Mouse (Mus musculus): ENCODE data around the gene Slx4ip. TPM values are rescaled to one million over a fixed set of nuclear protein-coding genes. Genes with fewer than 3 reads are reported as not detected.

The Slx4ip gene
- total RNA-seq, 2 experiments from 2014 or later: 2.3 to 2.4 TPM

DNA sequence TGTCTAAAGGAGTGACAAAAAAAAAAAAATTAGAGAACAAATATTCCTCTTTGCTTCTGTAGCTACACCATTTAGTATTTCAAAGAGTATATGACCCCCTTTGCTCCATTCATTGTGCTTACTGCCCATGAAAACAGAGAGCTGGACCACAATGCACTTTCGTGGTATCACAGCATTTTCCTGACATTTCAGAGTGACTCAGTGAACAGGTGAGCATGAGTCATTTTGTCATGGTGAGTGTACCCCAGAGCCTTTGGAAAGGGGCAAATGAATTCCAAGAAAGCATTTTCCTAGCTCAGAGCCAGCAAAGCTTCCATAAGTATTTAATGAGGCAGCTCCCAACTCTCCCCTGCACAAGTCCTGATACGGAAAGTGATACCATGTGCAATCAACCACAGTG is 153.1 kb downstream of the Slx4ip start:
- intact Hi-C loops (cut with DNase I): no loop called here
- no peak for DNase-seq

DNA sequence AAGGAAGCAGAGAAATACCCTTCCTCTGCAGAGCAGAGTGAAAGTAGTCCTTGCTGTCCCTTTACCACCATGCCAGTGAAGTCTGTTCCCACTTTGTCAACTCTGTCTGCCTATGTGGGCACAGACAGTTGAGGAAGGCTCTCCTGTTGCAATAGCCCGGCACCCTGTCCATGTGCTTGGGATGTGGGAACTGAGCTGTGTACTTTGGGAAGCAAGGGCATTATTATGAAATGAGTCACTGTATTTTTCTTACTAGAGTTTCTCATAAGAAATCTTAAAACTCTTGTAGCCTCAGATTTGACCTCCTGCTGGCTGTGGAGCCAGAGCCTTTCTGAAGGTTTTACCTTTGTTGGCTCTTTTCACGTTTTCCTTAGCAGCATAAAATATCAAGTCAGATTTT is 158.3 kb downstream of the Slx4ip start:
- no peak for DNase-seq
- intact Hi-C loops (cut with DNase I): no loop called here

DNA sequence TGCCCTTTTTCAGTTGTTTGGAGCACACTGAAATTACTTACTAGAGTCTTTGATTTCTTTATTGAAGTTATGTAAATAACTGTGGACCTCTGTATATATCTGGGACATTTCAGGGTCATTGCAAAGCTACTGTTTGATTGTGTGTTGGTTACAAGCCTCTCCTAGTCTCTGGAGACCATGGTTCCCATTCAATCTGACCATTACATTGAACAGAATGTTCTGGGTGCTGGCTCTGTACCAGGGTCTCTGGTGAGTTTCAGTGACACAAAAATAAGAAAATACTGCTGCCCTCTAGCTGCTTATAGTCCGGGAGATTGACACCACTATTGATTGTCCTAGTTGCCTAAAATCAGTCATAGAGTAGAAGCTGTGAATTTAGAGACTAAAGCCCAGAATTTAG is 158.9 kb downstream of the Slx4ip start:
- peak in 1 of 2 experiments; percentile 24 for DNase-seq
- intact Hi-C loops (cut with DNase I): no loop called here

DNA sequence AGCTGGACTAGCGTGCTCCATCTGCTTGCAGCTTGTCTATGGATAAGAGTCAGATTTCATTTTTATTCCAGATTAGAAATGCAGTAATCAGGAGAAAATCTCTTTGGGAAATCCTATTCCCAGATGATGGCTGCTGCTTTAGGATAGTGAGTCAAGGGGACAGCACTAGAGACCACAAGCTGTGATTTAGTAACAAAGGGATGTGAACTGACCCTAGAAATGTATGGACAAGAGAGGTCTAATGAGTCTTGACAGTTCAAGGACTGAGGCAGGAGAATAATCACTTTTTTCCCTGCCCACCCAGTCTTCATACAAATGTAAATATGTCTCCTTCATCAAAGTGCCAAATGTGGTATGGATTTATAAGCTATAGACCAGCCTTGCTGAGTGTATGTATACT is 172.8 kb downstream of the Slx4ip start:
- intact Hi-C loops (cut with DNase I): no loop called here
- DNase-seq: no peak

DNA sequence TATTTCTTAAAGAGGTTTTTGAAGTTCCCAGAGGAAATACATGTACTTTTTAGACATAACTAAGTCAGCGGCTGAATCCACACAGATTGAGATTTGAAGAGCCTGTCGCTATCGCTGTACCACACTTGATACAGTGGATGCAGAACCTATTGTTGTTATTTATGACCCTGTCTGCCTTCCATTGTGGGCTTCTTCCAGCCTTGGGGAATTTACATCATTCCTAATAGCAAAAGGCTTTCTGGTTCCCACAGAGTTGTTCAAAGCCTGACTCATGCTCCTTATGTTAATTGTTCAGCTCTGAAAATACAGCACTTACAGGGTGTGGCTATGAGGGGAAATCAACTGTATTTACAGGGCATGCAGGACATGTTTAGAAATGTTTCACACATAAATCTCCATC is 173.5 kb downstream of the Slx4ip start:
- intact Hi-C loops (cut with DNase I): no loop called here
- no peak for DNase-seq

DNA sequence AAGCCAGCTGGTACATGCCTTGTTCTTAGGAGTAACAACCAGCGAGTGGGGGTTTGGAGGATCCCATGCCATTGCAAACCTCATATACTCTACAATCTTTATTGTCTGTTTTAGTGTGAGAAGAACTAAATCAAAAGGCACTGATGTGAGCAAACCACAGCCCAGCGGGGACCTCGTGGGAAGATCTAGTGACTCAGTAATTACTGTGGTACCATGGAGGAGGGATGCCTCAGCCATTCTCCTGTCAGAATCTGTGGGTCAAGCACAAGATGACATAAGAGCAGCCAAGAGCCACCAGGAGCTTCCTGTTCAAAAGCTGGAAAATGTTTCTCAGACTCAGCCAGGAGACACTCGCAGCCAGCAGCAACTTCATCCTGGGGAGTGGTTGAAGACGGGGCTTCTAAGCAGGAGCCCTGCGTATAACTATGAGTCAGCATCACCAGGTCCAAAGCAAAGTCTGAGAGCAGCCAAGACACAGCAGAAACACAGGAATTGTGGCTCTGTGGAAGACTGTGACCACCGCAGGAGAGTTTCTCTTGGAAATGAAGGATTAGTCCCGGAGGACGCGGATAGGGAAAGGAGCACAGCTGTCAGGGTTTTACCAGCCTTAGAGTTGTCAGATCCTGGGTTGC is 176.6 kb downstream of the Slx4ip start:
- intact Hi-C loops (cut with DNase I): no loop called here
- DNase-seq: peak; percentile 28 to 31

DNA sequence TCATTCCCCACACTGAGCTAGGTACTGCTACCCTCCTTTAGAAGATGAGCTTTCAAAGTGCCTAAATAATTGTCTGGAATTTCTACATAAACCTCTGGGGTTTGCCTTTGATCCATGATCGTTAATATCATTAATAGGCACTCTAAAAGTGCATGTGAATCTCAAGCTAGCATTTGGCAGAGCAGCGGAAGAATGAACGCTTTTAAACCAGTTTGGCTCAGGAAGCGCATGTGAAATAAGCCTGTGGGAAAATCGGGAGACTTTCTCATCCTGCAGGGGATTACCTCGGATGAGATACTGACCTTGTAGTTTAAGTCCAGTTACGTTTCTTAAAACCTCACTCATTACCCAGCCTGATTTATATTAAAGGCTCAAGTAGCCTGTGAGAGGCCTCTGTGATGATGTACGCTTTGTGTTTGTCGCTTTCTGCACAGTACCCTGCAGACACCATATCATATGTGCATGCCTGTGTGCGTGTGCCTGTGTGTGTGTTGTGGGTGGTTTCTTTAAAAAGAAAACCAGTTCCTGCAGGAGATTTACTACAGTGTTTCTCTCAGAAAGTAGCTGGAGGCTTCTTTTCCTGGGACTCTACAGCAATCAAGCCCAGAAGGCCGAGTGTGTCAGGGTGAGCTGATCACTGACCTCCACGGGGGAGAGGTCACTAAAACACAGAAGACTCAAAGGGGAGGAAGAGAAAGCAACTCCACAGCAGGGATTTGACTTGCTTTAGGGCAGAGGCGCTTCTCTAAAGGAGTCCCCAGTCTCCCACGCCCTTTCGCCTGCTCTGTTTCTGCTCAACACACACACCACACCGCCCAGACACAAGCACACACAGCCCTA is 182.7 kb downstream of the Slx4ip start:
- intact Hi-C loops (cut with DNase I): no loop called here
- DNase-seq: no peak

DNA sequence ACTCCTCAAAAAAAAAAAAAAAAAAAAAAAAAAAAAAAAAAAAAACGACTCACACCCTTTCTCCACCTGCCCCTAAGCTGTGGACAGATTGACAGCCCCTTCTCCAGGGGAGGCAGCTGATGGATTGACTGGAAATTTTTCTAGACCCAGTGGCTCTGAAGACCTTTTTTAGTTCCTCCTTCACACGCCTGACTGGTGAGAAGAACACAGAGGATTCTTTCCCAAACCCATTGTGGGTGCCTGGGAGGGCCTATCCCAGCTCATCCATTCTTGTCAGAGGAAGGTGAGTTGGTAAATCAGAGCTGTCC is 183.2 kb downstream of the Slx4ip start:
- intact Hi-C loops (cut with DNase I): no loop called here
- DNase-seq: no peak

DNA sequence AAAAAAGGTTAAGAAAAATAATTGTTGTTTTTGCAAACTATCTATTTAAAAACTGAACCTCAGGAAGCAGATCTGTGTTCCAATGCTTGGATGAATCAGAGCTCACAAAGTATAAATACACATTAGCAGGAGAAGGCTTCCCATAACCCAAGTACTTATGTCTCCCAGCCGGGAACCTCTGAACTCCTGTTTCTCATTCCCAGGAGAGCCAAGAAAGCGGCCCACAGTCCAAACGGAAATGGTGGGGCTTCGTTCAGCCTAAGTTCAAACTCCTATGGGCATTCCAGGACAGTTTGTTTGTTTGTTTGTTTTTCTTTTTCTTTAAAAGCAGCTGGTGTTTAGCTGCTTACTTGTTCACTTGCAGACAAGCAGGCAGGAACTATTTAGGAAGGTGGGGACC is 187.8 kb downstream of the Slx4ip start:
- intact Hi-C loops (cut with DNase I): no loop called here

DNA sequence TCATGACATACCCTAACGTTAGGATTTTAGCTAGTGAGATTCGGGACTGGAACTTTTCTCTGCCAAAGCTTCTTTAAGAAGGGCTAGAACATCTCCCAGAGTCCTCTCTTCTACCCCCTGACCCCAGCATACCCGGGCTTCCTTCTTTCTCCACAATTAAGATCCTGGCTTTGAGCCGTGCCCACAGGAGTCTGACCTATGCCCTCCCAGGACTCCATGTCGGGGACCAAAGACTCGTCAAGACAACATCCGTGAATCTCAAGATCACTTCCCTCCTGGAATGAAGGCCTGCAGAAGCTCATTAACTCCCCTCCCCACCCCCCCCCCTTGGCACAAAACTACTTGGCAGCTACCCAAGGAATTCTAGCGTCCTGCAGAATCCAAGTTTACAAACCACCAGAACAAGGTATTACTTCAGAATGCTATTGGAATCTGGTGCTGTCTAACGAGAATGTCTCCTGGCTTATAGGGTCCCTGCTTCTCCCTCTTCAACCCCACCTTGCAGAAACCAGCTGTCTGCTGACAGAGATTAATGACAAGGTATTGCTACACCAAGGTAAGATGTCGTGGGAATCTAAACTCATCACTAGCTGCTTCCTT is 188.8 kb downstream of the Slx4ip start:
- intact Hi-C loops (cut with DNase I): no loop called here
- DNase-seq: no peak

More for the DNA sequence above, 187.8 kb downstream of the Slx4ip start:
- DNase-seq: no peak

DNA sequence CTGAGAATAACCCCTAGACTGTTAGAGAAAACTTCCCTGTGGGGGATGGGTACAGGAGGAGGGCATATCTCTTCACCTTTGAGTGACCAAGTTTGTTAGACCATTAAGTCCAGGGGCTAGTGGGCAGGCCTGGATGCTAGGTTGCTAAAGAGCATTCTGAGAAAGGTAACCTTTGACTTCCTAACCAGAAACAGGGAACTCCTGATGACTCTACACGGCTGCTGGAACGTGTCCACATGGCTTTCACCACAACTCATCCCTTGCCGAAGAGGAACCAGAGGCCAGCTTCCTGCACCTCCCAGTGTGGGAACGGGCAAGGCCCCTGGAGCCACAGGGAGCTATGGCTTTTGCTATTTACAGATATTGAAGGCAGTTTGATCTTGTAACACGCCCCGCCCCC is 189.4 kb downstream of the Slx4ip start:
- intact Hi-C loops (cut with DNase I): no loop called here
- peak in 1 of 2 experiments; percentile 33 for DNase-seq

DNA sequence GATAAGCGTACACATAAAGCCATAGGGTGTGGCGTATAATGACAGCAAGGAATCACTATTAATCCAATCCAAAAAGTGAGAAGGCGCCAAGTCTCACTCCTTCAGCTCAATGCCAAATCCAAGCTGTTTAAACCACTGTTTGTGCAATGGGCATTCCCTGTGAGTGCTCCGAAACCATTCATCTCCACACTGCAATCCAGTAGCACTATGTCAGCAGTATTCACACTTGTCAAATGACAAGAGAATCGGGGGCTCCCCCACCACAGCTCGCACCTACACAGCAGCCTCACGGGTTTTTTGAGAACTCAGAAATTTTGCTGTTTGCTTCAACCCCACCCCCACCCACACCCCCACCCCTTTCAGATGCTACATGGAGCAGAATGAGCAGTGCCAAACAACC is 190.0 kb downstream of the Slx4ip start:
- intact Hi-C loops (cut with DNase I): no loop called here
- DNase-seq: no peak

DNA sequence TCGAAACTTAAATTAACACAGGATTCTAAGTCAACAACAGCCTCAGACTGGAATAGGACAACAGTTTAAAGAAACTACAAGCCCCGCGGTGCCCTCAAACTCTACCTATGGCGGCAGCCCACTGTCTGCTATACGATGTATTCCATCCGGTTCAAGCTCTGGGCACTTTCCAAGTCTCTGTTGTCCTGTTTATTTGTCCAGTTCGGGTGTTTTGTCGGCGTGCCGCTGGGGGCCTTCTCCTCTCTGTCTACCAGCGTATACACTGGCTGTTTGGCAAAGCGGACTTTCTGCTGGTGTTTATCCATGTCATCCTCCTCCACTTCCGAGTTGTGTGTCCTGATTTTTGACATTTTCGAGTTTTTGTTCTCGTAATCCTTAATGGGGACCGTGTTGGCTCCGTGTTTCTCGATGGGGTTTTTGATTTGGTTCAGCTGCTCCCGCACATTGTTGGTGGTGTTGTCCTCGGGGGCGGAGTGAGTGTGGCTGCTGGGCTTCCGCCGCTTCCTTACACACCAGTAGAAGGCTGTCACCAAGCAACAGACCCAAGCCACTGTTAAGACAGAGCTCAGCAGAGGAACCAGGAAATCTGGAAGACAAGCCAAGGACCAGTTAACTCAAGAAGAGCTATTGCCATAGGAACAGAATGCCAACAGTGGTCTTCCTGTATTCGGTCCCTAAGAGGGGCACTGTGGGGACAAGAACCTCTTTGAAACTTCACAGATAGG is 192.0 kb downstream of the Slx4ip start:
- DNase-seq: no peak
- intact Hi-C loops (cut with DNase I): no loop called here

DNA sequence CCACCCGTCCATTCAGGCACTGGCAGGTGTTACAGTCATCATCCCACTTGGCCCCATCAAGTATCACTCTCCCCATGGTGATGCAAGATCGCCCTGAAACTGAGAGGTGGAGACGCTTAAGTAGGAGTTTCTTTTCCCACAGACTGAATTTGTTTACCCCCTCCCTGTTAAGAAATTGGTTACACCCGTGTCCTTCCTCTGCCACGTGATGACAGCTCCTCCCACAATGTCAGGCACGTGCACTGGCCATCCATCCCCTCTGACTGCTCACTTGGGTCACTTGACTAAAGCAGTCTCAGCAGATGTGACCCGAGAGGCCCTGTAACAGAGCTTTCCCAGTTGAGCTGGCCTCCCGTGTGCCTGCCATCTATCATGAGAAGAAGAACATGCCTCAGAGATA is 194.2 kb downstream of the Slx4ip start:
- intact Hi-C loops (cut with DNase I): no loop called here
- DNase-seq: no peak

DNA sequence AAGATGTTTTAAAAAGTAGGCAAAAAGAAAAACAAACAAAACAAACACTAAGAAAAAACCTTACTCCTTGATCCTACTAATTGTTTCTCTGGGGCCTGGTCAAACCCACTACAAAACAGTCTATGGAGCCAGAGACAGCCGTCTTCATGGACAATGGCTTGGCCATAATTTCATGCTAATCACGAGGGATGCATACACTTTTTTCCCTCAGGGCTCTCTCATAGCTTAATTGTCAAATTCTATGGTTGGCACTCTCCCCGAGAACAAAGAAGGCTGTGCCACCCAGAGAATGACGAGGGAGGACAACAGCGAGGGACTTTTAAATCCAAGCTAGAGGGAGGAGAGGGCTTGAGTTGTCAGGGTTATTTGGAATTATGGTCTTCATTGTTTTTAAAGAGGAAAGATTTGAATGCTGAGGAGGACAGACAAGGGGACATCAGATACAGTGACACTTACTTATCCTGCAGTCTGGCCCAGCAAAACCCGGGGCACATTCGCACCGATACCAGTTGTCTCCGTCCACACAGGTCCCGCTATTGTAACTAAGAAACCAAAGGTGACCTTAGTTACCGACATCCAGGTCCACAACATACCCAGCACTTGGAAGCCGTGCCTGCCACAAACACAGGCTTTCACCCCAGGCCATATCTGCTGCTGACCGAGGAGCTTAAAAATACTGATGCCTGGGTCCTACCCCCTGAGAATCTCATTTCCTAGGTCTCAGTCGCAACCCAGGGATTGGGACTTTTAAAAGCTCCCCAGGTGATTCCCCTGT is 195.8 kb downstream of the Slx4ip start:
- no peak for DNase-seq

DNA sequence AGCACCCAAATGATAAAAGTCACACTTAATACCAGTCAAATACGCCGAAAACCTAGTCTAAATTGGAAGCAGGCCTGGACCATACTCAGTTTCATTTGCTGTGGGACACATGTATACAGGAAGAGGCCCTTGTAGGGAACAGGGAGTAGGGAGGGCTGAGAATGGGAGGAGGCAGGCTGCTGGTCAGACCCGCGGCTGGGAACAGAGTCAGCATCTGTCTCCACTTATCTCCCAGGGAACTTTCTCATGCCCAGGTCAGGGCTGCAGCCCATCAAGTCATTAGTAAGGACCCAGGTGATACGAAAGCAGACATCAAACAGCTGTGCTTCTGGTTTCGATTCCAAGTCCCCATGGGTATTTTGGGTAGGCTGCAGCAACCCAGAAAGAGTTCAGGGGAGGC is 196.7 kb downstream of the Slx4ip start:
- intact Hi-C loops (cut with DNase I): no loop called here
- no peak for DNase-seq

More for the DNA sequence above, 195.8 kb downstream of the Slx4ip start:
- intact Hi-C loops (cut with DNase I): no loop called here

DNA sequence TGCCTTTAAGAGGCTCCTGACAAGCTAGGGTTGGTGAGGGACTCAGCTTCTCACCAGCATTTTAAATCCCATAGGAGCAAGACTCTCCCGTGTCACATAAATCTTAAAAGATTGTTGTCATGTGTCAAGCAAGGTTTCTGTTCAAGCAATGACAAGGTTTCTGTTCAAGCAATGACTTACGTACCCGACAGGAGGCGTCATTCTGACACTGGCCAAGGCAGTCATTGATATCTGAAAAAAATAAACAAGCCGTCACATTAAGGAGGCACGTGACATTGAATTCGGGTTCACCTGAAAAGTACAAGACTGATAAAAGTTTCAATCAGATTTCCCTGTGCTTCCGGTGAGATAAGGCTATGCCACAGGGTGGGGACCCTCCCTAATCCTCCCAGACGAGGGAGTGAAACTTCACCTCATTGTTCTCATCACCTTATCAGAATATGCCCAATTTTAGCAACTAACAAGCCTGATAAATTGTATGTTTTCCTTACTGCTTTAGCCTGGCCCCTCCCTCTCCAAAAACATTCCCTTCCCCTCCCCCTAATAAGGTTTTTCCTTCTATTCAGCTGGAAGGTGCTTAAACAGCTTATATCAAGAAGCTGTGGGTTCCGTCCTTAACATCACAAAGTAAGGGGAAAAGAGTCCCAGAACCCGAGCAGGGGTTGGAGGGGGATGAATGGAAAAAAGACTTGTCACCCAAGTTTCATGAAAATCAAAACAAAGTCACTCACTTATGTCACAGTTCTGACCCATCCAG is 200.9 kb downstream of the Slx4ip start:
- no peak for DNase-seq
- intact Hi-C loops (cut with DNase I): loop anchor here (5.0 kb wide), 1 partner anchor 90 kb away; no protein-coding TSS in a partner anchor

DNA sequence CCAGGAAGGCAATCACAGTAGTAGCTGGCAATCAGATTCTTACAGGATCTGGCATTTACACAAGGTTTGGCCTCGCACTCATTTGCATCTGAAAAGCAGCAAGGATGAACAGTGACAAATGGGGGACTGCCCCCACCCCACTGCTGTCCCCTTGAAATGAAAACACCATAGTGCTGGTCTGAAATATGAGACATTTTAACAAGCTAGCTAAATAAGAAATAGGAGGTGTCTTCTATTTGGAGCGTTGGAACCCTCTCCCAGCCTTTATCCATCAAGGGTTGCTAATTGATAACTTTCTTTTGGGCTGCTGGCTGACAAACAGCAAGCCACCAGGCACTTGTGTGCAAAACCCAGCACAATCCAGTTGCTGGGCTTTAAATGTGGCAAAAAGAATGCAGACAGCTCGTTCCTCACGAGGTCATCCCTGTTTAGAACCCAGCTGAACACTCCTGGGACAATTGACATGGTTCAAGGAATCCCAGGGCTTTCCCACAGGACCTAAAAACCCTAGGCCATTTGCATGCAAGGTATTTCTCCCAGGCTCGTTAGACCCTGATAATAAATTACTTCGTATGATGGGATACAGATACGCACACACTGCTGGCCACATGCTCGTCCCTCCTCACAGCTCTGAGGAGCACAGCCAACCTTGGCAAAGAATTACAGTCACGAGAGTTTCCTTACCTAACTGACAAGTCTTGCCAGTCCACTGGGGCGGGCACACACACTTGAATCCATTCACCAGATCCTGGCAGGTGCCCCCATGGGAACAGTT is 201.7 kb downstream of the Slx4ip start:
- intact Hi-C loops (cut with DNase I): loop anchor here (5.0 kb wide), 1 partner anchor 90 kb away; no protein-coding TSS in a partner anchor
- DNase-seq: no peak

DNA sequence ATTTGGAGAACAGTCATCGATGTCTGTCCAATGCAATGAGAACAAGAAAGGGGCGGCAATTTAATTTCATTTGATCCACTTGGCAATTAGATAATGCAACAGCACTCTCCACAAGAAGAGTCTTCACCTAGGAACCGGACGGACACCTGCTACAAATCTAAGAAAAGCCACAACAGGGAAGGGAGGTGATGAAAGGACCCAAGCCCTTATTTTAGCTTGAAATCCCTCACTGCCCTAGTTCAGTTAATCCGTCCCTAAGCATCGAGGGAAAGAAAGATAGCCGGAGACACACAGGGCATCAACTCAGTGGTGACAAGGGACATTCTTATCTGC is 202.2 kb downstream of the Slx4ip start:
- no peak for DNase-seq
- intact Hi-C loops (cut with DNase I): loop anchor here (5.0 kb wide), 1 partner anchor 91 kb away; no protein-coding TSS in a partner anchor
